Mouse (Mus musculus): Measurements from ENCODE around the gene Zfp560.
"Not testable (repeated sequence)": the region's sequence is repeated elsewhere in the genome, so short reads cannot be mapped to it uniquely, and the experiment has no call there.

Gene Zfp560

GRCm38 (mm10) chr9:20384532-20385342, at the start of gene Zfp560:
Gene Zfp560 (minus strand): TSS chr9:20385177.
- peak; percentile 94 for DNase-seq (ENCODE audit: low spot score)

GRCm38 (mm10) chr9:20430004-20430403, 45.0 kb upstream of the Zfp560 start:
- DNase-seq (ENCODE audit: low spot score): no peak

- no peak for DNase-seq (ENCODE audit: low spot score)
Measured at GRCm38 (mm10) chr9:20411460-20411859, 26.5 kb upstream of the Zfp560 start.

GRCm38 (mm10) chr9:20409319-20409718, 24.3 kb upstream of the Zfp560 start:
- no peak for DNase-seq (ENCODE audit: low spot score)

- no peak for DNase-seq (ENCODE audit: low spot score)
Measured at GRCm38 (mm10) chr9:20385343-20385703, 346 bp upstream of the Zfp560 start.

- no peak for DNase-seq (ENCODE audit: low spot score)
Measured at GRCm38 (mm10) chr9:20383659-20384058, 1.3 kb downstream of the Zfp560 start.

- DNase-seq (ENCODE audit: low spot score): no peak
Measured at GRCm38 (mm10) chr9:20374712-20375111, 10.3 kb downstream of the Zfp560 start.

- DNase-seq (ENCODE audit: low spot score): no peak
Measured at GRCm38 (mm10) chr9:20367311-20367710, 17.7 kb downstream of the Zfp560 start.

- DNase-seq (ENCODE audit: low spot score): no peak
Measured at GRCm38 (mm10) chr9:20348501-20348900, 36.5 kb downstream of the Zfp560 start.

GRCm38 (mm10) chr9:20335994-20336393, 49.0 kb downstream of the Zfp560 start, which contains the start of gene Olfr18:
Gene Olfr18 (minus strand): TSS chr9:20336094.
- DNase-seq (ENCODE audit: low spot score): no peak

- no peak for DNase-seq (ENCODE audit: low spot score)
Measured at GRCm38 (mm10) chr9:20298232-20298631, 86.7 kb downstream of the Zfp560 start, which contains the start of gene Olfr873. Gene Olfr873 (plus strand): TSS chr9:20298532.

- not testable (repeated sequence) for DNase-seq (ENCODE audit: low spot score)
Measured at GRCm38 (mm10) chr9:20295562-20295961, 89.4 kb downstream of the Zfp560 start.
